11 mouse cellular contexts compared by ENCODE assay signal in genomic region chr6:39318631-39319010, GRCm38 (mm10). TPM values are rescaled to one million over a fixed set of nuclear protein-coding genes. Genes with fewer than 3 reads are reported as not detected.
DNase-seq lines count a peak whose midpoint lies in the region; ATAC-seq and TF ChIP-seq lines count a peak whose summit lies in the region.
"Had no signal": no experiment of that assay in that cellular context is flagged by ENCODE, and none has a peak within 500 bp of the region (broad histone marks: within the 10 kb centered on the region; RNA-seq: fewer than 3 reads in every experiment).

No protein-coding gene starts in this region.

- peaks cover 17% of the 10 kb centered on the region for H3K4me1 ChIP-seq in olfactory bulb, adult 2 months (ENCODE audit: control insufficient read depth, insufficient read depth, low read length)
- peaks cover 3% of the 10 kb centered on the region; the same call in 1 of the 2 replicates for H3K4me1 ChIP-seq in intestine, embryonic 15.5 days (replicated peaks)

- H3K9me3 ChIP-seq in intestine, embryonic 15.5 days, result no peaks in the 10 kb centered on the region
- H3K9me3 ChIP-seq: embryonic facial prominence, embryonic 13.5 days had no signal

- no peaks in the 10 kb centered on the region for H3K27me3 ChIP-seq in intestine, embryonic 15.5 days (replicated peaks)
- H3K27me3 ChIP-seq: embryonic facial prominence, embryonic 13.5 days had no signal

- 30% methylated on average over 2 of the region's 2 CpGs for WGBS in olfactory bulb, adult 2 months
- 89% methylated on average over 2 of the region's 2 CpGs for WGBS in intestine, embryonic 15.5 days

- H3K9ac ChIP-seq in intestine, embryonic 15.5 days, result no peak overlapping the region
- H3K9ac ChIP-seq: embryonic facial prominence, embryonic 13.5 days had no signal

- no peak overlapping the region for H3K4me2 ChIP-seq in intestine, embryonic 15.5 days (replicated peaks)
- H3K4me2 ChIP-seq: embryonic facial prominence, embryonic 13.5 days had no signal

- H3K36me3 ChIP-seq in intestine, embryonic 15.5 days, result no peaks in the 10 kb centered on the region
- H3K36me3 ChIP-seq: embryonic facial prominence, embryonic 13.5 days had no signal

- DNase-seq in gastrocnemius, adult 2 months, result no peak
- no peak for DNase-seq in gastrocnemius, postnatal 25 days
- DNase-seq in right cerebral cortex, adult 18-20 months, result peak; percentile 35
- DNase-seq in right cerebral cortex, postnatal 4 days, result no peak
- DNase-seq in fibroblast of lung, adult 2 months (ENCODE audit: low read depth), result peak; percentile 71

- H3K4me3 ChIP-seq in gastrocnemius, adult 2 months, result no peak overlapping the region
- no peak overlapping the region for H3K4me3 ChIP-seq in olfactory bulb, adult 2 months (ENCODE audit: insufficient read depth, low read depth, low read length)
- no peak overlapping the region for H3K4me3 ChIP-seq in intestine, embryonic 15.5 days (replicated peaks)
- H3K4me3 ChIP-seq: embryonic facial prominence, embryonic 13.5 days; myocyte had no signal

- no peak for TF ChIP-seq CTCF in gastrocnemius, adult 2 months (IDR thresholded peaks at IDR 0.05)
- TF ChIP-seq CTCF in olfactory bulb, adult 2 months (IDR thresholded peaks at IDR 0.05; ENCODE audit: insufficient read depth, low read depth, low read length), result no peak

- no peak for TF ChIP-seq POLR2A in olfactory bulb, adult 2 months (IDR thresholded peaks at IDR 0.05; ENCODE audit: insufficient read depth, low read depth, low read length)

- intact Hi-C loops in gastrocnemius, adult 2 months (cut with DNase I), result loop anchor here (10.0 kb wide), 1 partner anchor 114 kb away; the partner anchor contains the start of gene Kdm7a

- H3K27ac ChIP-seq in gastrocnemius, adult 2 months, result peak overlapping the region; percentile 63; the same call in 1 of the 2 replicates
- peak overlapping the region; percentile 19 for H3K27ac ChIP-seq in olfactory bulb, adult 2 months (ENCODE audit: insufficient read depth, low read depth, low read length)
- no peak overlapping the region for H3K27ac ChIP-seq in intestine, embryonic 15.5 days
- H3K27ac ChIP-seq: embryonic facial prominence, embryonic 13.5 days had no signal

- ATAC-seq in megakaryocyte-erythroid progenitor cell, adult 5-6 weeks (replicated peaks; ENCODE audit: low FRiP score, low TSS enrichment, poor library complexity, severe bottlenecking), result no peak
- ATAC-seq in intestine, embryonic 15.5 days, result no peak
- ATAC-seq: CD4-positive, CD25-positive, alpha-beta regulatory T cell, adult 4 months had no signal

RNA-seq across cellular contexts. Expression of gene Slc37a3, which starts 58.9 kb away (rescaled TPM):
- 10 to 100 TPM; 14.2 to 15.9 TPM for total RNA-seq in gastrocnemius, adult 2 months (2021)
- 10 to 100 TPM; 12.1 to 13.7 TPM for total RNA-seq in gastrocnemius, postnatal 25 days (2021)
- not detected in 2 replicates for polyA plus RNA-seq in olfactory bulb, adult 2 months (2012; ENCODE audit: insufficient read depth, insufficient read length, low replicate concordance, missing spikeins)
- total RNA-seq in megakaryocyte-erythroid progenitor cell, adult 5-6 weeks (2014; fragmentation: Nextera tagmentation), result 6.6 and 14.7 TPM in 2 replicates
- total RNA-seq in megakaryocyte-erythroid progenitor cell, adult 5-6 weeks (2017), result 1.7 and 1.9 TPM in 2 replicates
- 35.6 and 38.2 TPM in 2 replicates for polyA plus RNA-seq in intestine, embryonic 15.5 days (2015; fragmentation: Nextera tagmentation; extraction: Ambion mirVana)

Comparison
In these comparisons a context has a peak if more than half of its experiments do, and no peak if none do; other contexts are left out.
1. DNase-seq: peak in right cerebral cortex, adult 18-20 months (single experiment) and fibroblast of lung, adult 2 months (single experiment); none in gastrocnemius, adult 2 months (single experiment), gastrocnemius, postnatal 25 days (single experiment) and right cerebral cortex, postnatal 4 days (single experiment).